Mouse (Mus musculus) liver, adult 2 months (tissue): ENCODE measurements around the gene Oas2. TPM values are rescaled to one million over a fixed set of nuclear protein-coding genes. Genes with fewer than 3 reads are reported as not detected.

Experiments
- DNase-seq: peaks from one replicate; pipeline ENCODE4 v3.0.0-alpha.2; 2011; ENCODE audit warnings: low read depth, low spot score; ENCODE audit errors: extremely low read depth
- H3K27ac ChIP-seq: fragments of 200-500 bp; replicated peaks from 2 replicates; pipeline ENCODE4 v1.5.1; 2012; ENCODE audit warnings: low read depth, mild to moderate bottlenecking, control low read depth, inconsistent platforms, low read length; ENCODE audit not compliant: insufficient read depth
- H3K27me3 ChIP-seq: fragments of 200-500 bp; 2 replicates; pipeline ENCODE4 v1.6.1; 2012; ENCODE audit warnings: mild to moderate bottlenecking, moderate library complexity, low read length, inconsistent platforms; ENCODE audit not compliant: control insufficient read depth, insufficient read depth
- H3K36me3 ChIP-seq: fragments of 200-500 bp; 2 replicates; pipeline ENCODE4 v1.6.1; 2012; ENCODE audit warnings: low read length, inconsistent platforms; ENCODE audit not compliant: control insufficient read depth, insufficient read depth
- H3K4me1 ChIP-seq: fragments of 200-500 bp; 2 replicates; pipeline ENCODE4 v1.6.1; 2011; ENCODE audit warnings: low read length; ENCODE audit not compliant: control insufficient read depth, insufficient read depth
- H3K4me3 ChIP-seq: fragments of 200-500 bp; 2 replicates; pipeline ENCODE4 v1.5.1; 2011; ENCODE audit warnings: low read depth, mild to moderate bottlenecking, control low read depth, low read length, moderate library complexity; ENCODE audit not compliant: insufficient read depth
- H3K79me2 ChIP-seq: fragments of 200-500 bp; 2 replicates; pipeline ENCODE4 v1.6.1; 2012; ENCODE audit warnings: inconsistent platforms, mild to moderate bottlenecking, low read length, moderate library complexity; ENCODE audit not compliant: control insufficient read depth, insufficient read depth
- H3K9ac ChIP-seq: fragments of 200-500 bp; 2 replicates; pipeline ENCODE4 v1.6.1; 2012; ENCODE audit warnings: low read depth, mild to moderate bottlenecking, control low read depth, inconsistent platforms, low read length
- CTCF ChIP-seq: fragments of 200-500 bp; IDR thresholded peaks from 2 replicates; pipeline ENCODE4 v1.5.1; 2011; ENCODE audit warnings: low read depth, low read length, control low read depth
- POLR2A ChIP-seq: fragments of 200-500 bp; IDR thresholded peaks from 2 replicates; pipeline ENCODE4 v1.6.1; 2011; ENCODE audit warnings: low read length, control low read depth; ENCODE audit not compliant: insufficient read depth; ENCODE audit errors: extremely low read depth
- WGBS: fragments of 180-500 bp; shearing (Covaris S2); methylation state at CpG from one replicate; pipeline ENCODE4 v1.1.7; 2018; 5-methylcytosine and 5-hydroxymethylcytosine counted together
- polyA plus RNA-seq: library from polyadenylated mRNA; depleted of rRNA; stranded (reverse); fragments of >200 nt; gene quantifications from 2 replicates; pipeline ENCODE4 v1.2.3, GENCODE M21; 2012
- total RNA-seq: library from RNA; depleted of rRNA; stranded (reverse); fragments of >200 nt; gene quantifications from 2 replicates; pipeline ENCODE4 v1.2.3, GENCODE M21; 2014

The Oas2 gene
- total and polyA plus RNA-seq, 2 experiments, result 1.8 to 5.4 TPM

- WGBS, result 76% methylated on average over 2 of the region's 2 CpGs
- no peaks in the 10 kb centered on the region; the same call in 1 of the 2 replicates for H3K27me3 ChIP-seq
- H3K27ac ChIP-seq, result no peak overlapping the region
- no peak for TF ChIP-seq POLR2A
- no peak for TF ChIP-seq CTCF
- H3K36me3 ChIP-seq, result no peaks in the 10 kb centered on the region
- no peak overlapping the region for H3K9ac ChIP-seq
- H3K79me2 ChIP-seq, result no peaks in the 10 kb centered on the region
- no peak for DNase-seq
- no peaks in the 10 kb centered on the region for H3K4me1 ChIP-seq
- no peak overlapping the region for H3K4me3 ChIP-seq
Observed at GRCm38 (mm10) chr5:120782446-120782845, 32.8 kb upstream of the Oas2 start.

- 91% methylated on average over 1 of the region's 1 CpGs for WGBS
- Histone ChIP-seq H3K27me3 (no peaks in the 10 kb centered on the region; the same call in 1 of the 2 replicates), H3K36me3 (no peaks in the 10 kb centered on the region), H3K79me2 (no peaks in the 10 kb centered on the region), H3K4me1 (no peaks in the 10 kb centered on the region), H3K9ac (no peak overlapping the region), H3K4me3 (no peak overlapping the region), H3K27ac (no peak overlapping the region)
- no peak for TF ChIP-seq CTCF
- TF ChIP-seq POLR2A, result no peak
- DNase-seq, result no peak
Observed at GRCm38 (mm10) chr5:120781646-120782045, 32.0 kb upstream of the Oas2 start.

DNA sequence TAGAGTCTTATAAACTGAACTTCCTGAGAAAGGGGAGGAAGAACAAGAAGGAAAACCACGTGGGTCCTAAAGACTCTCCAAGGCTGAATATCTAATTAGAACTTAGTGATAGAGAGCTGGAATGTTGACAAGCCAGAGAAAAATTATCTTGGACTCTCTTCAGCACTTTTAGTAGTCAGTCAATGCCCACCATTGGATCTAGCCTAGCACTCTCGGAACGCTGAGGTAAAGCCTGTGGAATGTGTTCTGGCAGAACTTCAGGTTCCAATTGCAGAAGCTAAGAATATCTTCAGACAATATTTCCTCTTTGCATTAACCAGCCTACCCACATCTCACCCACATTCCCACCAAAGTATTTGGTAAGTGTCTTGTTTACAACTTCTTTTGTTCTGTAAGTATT lies 30.3 kb upstream of the Oas2 start:
- Histone ChIP-seq H3K9ac (no peak overlapping the region), H3K36me3 (no peaks in the 10 kb centered on the region), H3K79me2 (no peaks in the 10 kb centered on the region), H3K27me3 (no peaks in the 10 kb centered on the region; the same call in 1 of the 2 replicates), H3K27ac (no peak overlapping the region), H3K4me3 (no peak overlapping the region), H3K4me1 (no peaks in the 10 kb centered on the region)
- DNase-seq, result no peak
- WGBS, result 40% methylated on average over 3 of the region's 3 CpGs
- TF ChIP-seq CTCF, result no peak
- no peak for TF ChIP-seq POLR2A

DNA sequence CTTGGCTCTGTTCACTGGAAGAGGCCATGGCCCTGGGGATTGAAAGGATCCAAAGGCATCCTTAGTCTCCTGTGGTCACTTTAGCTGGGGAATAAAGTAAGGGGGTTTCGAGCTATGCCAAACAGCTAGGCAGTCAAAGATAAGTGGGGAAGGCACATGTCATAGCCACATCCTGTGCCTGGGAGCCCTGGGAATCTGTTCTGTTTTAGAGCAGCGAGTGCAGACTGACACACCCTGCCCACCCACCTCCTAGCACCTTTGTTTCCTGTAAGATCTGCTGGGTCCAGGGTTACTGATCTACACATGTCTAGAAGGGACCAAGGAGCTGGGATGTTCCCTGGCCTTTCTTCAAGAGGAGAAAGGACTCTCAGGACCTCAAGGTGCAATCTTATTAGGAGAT lies 29.3 kb upstream of the Oas2 start:
- no peak overlapping the region for H3K4me3 ChIP-seq
- WGBS, result 53% methylated on average over 2 of the region's 2 CpGs
- H3K9ac ChIP-seq, result no peak overlapping the region
- TF ChIP-seq CTCF, result no peak
- TF ChIP-seq POLR2A, result no peak
- H3K79me2 ChIP-seq, result no peaks in the 10 kb centered on the region
- H3K27me3 ChIP-seq, result no peaks in the 10 kb centered on the region; the same call in 1 of the 2 replicates
- no peak overlapping the region for H3K27ac ChIP-seq
- no peaks in the 10 kb centered on the region for H3K4me1 ChIP-seq
- H3K36me3 ChIP-seq, result no peaks in the 10 kb centered on the region
- DNase-seq, result no peak

GRCm38 (mm10) chr5:120777478-120777877 lies 27.8 kb upstream of the Oas2 start, which contains the start of gene Oas3:
TSS of gene Oas3 (minus strand) at chr5:120777661.
- Histone ChIP-seq H3K79me2 (no peaks in the 10 kb centered on the region), H3K27me3 (no peaks in the 10 kb centered on the region), H3K36me3 (no peaks in the 10 kb centered on the region), H3K4me1 (no peaks in the 10 kb centered on the region), H3K27ac (no peak within 1 kb of the TSS), H3K4me3 (peak within 1 kb of the TSS; percentile 36), H3K9ac (no peak within 1 kb of the TSS)
- no peak for TF ChIP-seq CTCF
- TF ChIP-seq POLR2A, result no peak
- 66% methylated on average over 9 of the region's 9 CpGs for WGBS
- DNase-seq, result peak; percentile 3

GRCm38 (mm10) chr5:120776801-120777200 lies 27.1 kb upstream of the Oas2 start:
- no peak overlapping the region for H3K27ac ChIP-seq

More at GRCm38 (mm10) chr5:120776801-120777200, 27.1 kb upstream of the Oas2 start:
- TF ChIP-seq POLR2A (no peak), CTCF (no peak)
- DNase-seq, result no peak
- 69% methylated on average over 5 of the region's 5 CpGs for WGBS
- Histone ChIP-seq H3K27me3 (no peaks in the 10 kb centered on the region), H3K79me2 (no peaks in the 10 kb centered on the region), H3K36me3 (no peaks in the 10 kb centered on the region), H3K4me3 (no peak overlapping the region; the same call in 1 of the 2 replicates), H3K4me1 (no peaks in the 10 kb centered on the region), H3K9ac (no peak overlapping the region)
